Mouse (Mus musculus) adrenal gland, postnatal 0 days (tissue): Measurements from ENCODE around the gene Naa35. TPM values are rescaled to one million over a fixed set of nuclear protein-coding genes. Genes with fewer than 3 reads are reported as not detected.

Source experiments
- polyA plus RNA-seq: library from polyadenylated mRNA; unstranded; fragments of >200 nt; fragmentation: Nextera tagmentation; extraction: Ambion mirVana; gene quantifications from 2 replicates; pipeline ENCODE4 v1.2.1, GENCODE M21; 2015

Naa35 gene
- polyA plus RNA-seq, result 41.7 and 57.0 TPM in 2 replicates

DNA sequence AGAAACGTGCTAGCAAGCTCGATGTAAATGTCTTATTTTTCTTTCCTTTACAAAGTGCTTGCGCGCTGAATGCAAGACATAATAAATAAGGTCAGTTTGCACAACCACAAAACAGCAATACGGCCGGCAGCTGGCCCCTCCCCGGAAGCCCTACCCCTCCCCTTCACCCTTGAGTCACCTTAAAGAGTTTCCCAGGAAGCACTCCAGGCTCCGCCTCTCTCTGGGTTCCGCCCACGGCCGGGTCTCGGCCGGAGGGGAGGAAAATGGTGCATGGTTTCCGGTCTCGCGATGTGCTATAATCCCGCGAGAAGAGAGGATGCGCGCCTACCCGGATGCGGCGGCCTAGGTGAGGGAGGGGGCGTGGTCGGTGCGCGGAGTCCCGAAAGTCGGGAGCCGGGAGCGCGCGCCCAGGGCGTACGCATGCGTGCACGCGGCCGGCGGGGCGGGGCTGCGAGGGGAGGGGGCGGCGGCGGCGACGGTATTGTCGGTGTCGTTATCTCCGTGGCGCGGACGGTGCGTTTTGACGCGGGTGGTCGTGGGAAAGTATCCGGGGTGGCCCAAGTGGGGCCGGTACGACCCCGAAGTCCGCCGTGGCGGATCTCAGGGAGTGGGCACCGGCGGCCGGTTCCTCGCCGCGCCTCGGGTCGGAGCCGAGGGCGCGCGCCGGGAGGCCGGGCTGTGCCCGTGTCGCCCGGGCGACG lies at the start of gene Naa35, which contains the start of gene Agtpbp1:
Gene Naa35, plus strand, starts transcription at position 313 of the 701 bp plus-strand sequence.
Gene Agtpbp1, minus strand, starts transcription at position 281 of the 701 bp plus-strand sequence.

DNA sequence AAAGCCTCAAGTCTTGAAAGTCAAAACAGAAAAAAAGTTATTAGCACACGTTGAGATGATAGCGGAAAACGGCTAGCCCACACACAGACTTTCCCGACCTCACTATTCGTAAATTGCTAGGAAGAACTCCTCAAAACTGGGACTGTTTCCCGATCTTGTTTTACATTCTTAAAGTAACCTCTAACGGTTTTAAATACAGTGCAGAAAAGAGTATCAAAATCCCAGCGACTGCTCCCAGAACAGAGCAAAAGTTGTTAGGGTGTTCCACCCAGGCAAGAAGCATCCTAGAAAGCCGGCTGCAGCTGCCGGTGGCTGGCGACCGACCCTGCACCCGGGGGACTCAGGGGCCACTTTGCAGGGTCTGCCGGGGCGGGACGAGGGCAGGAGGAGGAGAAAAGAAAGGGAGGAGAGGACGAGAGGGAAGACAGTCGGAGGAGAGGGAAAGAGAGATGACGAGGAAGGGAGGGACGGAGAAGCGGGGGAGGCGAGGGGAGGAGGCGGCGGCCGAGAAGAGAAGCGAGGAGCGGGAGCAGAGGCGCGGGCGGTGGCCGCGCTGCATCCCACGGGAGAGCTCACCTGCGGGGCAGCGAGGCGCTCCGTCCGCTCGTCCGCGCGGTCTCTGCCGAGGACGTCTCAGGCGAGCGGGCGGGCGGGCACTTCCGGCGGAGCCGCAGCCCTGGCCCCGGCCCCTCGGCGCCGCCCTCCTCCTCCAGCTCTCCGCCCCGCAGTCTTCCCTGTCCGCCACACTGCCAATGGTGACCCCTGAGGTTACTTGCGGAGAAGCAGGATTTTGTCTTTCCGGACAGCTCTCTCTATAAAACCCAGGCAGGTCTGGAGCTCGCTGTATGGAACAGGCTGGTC lies 90.3 kb downstream of the Naa35 start, which contains the start of gene Golm1:
Gene Golm1, minus strand, starts transcription at position 661 of the 861 bp plus-strand sequence.

Other genes with a start within 250 kb of the Naa35 start
- 16.8 and 19.6 TPM in 2 replicates for gene Agtpbp1, start within 50 bp of the Naa35 start, polyA plus RNA-seq
- gene Golm1, start 90.6 kb downstream of the Naa35 start, polyA plus RNA-seq, result 19.8 and 25.4 TPM in 2 replicates
- not detected in 2 replicates for gene 4921517D22Rik, start 108.8 kb downstream of the Naa35 start, polyA plus RNA-seq
- not detected in 2 replicates for gene Spata31d1a, start 125.1 kb downstream of the Naa35 start, polyA plus RNA-seq
- not detected in 2 replicates for gene Spata31d1b, start 127.0 kb downstream of the Naa35 start, polyA plus RNA-seq
- gene Spata31d1d, start 146.5 kb downstream of the Naa35 start, polyA plus RNA-seq, result not detected in 2 replicates
- not detected in 2 replicates for gene 1700014D04Rik, start 161.5 kb downstream of the Naa35 start, polyA plus RNA-seq
- 99.4 and 118 TPM in 2 replicates for gene Isca1, start 184.6 kb downstream of the Naa35 start, polyA plus RNA-seq
- not detected in 2 replicates for gene Gm49354, start 197.0 kb downstream of the Naa35 start, polyA plus RNA-seq
- gene Tut7, start 237.9 kb downstream of the Naa35 start, polyA plus RNA-seq, result 28.8 and 35.4 TPM in 2 replicates